Mouse (Mus musculus) kidney, adult 8-10 months (tissue): Measurements from ENCODE around the gene Fmo2.

ENCODE experiments used
- DNase-seq, 2 experiments: peaks; one replicate each; pipeline ENCODE4 v3.0.0; 2022

Fmo2 gene

DNA sequence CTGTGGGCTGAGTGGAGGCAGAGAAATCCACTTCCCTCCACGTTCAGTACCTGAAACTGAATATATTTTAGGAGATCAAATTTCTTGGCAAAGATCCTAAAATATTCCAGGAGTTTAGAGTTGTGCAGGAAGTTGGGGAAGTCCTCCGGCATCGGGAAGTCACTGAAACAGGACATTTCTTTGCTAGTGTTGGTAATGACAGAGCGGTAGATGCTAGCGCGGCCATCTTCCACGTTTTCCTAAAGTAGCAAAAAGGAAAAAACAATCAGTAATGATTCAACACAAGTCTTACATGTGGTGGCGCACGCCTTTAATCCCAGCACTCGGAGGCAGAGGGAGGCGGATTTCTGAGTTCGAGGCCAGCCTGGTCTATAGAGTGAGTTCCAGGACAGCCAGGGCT is 9.9 kb downstream of the Fmo2 start:
- no peak for DNase-seq

DNA sequence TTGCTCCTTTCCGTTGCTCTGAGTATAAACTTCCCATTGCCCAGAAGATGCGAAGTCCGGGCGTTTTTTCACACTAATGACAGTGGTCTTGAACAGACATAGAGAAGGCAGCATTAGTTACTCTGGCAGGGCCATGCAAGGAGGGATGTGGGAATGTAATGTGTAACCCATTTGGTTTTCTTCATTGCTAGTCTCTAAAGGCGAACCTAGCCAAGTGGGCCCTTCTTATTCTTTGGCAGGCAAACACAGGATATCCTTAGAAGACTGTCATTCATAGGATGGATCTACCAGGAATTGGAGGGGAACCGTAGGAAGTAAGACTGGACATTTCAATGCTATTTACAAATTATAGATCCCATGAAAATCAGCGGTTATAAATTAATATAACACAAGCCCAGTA is 10.9 kb downstream of the Fmo2 start:
- no peak for DNase-seq

- DNase-seq: no peak
Observed at GRCm38 (mm10) chr1:162886138-162886816, 12.2 kb downstream of the Fmo2 start.

GRCm38 (mm10) chr1:162882681-162883080 is 15.8 kb downstream of the Fmo2 start:
- DNase-seq: no peak

DNA sequence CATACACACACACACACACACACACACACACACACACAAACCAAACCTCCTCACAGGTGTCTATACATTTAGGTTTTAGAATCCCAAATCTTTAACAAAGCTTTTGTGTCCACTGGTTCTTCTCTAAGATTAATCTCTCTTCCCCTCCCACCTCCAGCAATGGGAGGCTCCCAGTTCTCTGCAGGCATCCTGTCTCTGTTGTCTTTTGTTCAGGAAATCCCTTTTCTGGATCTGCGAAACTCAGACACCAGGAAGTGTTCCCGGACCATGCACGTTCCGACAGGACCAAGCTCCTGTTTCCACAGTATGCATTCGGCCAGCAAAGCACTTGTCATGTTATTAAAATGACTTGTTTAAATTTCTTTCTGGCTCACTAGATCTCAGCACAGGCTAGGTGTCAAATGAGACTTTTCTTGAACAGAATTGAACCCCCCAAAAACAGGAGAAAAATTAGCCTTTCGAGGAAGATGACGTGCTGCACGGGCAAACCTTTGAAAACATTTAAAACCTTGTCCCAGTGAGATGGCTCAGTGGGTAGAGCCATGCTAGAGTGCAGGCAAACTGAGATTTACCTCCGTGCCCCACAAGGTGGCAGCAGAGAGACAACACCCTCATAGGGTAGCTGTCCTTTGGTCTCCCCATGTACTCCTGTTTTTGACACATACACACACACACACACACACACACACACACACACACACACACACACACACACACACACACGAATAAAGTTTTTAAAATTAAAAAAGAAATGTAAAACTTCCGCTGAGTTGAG is 18.7 kb downstream of the Fmo2 start:
- peak in 1 of 2 experiments; percentile 84 for DNase-seq

- DNase-seq: no peak
Observed at GRCm38 (mm10) chr1:162875091-162875490, 23.4 kb downstream of the Fmo2 start.

GRCm38 (mm10) chr1:162871701-162872311 is 26.7 kb downstream of the Fmo2 start:
- DNase-seq: peak; percentile 63 to 69

DNA sequence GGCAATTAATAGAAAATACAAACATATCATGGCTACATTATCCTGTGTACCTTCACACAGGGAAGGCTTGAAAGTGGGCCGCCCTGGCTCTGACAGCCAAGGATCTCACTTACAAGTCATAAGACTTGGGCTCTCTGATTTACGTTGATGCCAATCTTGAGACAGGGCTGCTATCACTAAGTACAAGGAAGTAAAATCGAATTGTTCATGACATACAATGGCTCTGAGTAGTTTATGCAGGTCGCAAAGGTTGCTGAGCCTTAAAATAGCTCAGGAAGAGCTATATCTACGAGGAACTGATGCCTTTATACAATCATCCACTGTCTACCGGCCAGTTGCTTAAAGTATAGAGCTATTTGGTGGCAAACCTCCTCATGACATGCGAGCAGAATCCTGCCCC is 27.5 kb downstream of the Fmo2 start:
- no peak for DNase-seq

DNA sequence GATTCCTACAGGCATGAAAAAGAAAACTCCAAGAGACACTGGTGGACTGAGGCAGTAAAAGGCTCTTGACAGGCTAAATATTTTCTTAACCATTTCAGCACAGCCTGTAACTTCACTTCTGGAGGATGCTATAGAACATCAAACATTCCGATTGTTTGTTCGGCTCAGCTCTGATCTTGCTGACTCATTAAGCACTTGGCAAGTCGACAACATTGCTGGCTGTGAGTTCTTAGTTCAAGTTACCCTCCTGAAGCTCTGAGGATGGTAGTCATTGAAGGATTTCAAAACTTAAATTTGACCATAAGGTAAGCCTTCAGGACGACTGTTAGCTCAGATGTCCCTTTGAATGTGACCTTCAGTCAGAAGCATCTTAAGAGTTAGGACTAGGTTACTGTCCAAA is 31.1 kb downstream of the Fmo2 start:
- DNase-seq: no peak

DNA sequence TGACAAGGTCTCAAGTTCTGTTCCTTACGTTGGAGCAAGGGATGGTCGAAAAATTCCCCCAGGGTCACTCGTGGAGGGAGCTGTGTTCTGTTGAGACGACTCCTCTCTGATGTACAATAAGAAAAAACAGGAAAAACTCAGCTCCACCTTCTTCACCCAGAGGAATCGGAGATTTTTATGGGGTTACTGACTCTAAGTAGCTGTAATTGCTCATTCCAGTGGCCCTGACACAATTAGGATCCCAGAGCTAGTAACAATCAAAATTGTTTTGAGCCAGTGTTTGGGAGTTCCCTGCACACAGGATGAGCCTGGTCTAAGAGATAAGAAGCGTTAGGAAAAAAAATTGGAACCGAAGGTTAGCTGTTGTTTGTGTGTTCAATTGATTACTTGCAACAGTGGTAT is 32.2 kb downstream of the Fmo2 start, which contains the start of gene Fmo1:
TSS of gene Fmo1 (minus strand) at position 331 of the 402 bp plus-strand sequence.
- DNase-seq: no peak

DNA sequence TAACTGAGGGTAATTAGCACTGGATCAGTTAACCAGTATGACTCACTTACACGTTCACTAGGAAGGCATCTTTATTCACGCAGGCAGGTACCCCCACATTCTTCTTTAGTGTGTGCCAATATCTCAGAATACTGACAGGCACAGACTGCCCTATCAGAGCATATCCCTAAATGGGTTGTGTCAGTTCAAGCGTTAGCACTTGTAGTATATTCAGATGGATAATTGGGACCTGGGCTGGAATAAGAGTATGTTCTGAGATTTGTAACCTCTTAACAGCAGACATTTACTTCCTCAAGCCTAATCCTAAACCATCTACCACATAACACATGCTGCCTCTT is 33.1 kb downstream of the Fmo2 start:
- DNase-seq: no peak

GRCm38 (mm10) chr1:162864816-162865492 is 33.6 kb downstream of the Fmo2 start:
- DNase-seq: no peak

- no peak for DNase-seq
Observed at GRCm38 (mm10) chr1:162864279-162864678, 34.2 kb downstream of the Fmo2 start.

DNA sequence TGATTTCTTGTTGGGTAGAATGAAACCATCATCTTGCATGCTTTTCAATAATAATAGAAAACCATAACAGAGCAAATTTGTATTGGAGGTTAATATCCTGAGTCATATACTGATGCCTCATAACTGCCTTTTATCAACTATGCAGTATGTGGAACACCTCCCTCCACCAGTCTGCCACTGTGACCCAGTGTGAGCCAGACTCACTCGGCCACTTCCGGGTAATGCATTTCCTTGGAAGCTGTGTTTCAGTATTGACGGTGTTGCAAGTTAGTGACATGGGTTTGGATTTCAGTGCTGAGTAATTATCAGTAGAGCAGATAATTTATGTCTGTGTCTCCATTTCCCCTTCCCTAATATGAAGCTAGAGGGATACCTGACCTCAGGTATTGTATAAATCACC is 34.9 kb downstream of the Fmo2 start:
- DNase-seq: no peak

DNA sequence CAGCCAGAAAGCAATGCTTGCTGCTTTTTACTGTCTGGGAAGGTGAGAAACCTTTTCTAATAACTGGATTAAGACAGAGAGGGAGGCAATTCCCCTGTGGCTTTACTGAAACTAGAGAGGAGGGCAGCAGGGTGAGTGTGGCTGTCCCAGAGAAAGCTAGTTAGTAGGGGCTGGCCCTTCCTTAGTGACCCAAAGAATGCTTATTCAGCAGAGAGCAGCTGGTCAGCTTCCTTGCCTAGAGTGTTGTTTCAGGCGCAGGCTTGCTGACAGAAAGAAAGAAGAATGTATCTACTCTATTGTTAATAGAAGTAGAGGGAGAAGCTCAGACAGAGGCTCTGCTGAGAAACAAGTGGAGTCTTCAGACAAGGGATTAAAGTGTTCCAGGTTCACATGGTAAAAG is 36.2 kb downstream of the Fmo2 start:
- DNase-seq: no peak

DNA sequence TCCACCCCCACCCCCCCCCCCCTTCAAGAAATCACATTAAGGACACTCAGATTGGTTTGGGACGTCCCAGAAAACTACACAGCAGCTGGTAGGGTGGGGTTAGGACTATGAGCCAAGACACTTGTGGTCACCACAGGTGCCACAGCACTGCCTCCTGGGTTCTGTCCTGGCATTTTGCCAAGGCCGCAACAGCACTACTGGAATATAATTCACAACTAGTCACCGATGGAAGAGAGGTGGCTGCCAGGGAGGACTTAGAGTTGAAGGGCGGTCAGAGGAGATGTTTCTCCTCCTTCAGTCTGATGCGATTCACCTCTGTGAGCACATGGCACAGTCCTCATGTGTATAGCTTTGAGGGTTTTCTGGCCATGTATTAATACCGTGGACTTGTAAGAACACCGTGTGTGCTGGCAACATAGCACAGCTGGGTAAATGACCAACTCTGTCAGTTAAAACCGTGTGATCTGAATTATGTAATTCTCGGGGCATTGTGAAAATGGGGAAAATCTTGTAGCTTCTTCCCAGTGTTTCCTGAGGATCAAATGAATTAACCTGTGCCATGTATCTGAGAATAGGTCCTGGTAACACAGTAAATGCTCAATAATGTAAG is 38.4 kb downstream of the Fmo2 start:
- DNase-seq: peak; percentile 66 to 68

DNA sequence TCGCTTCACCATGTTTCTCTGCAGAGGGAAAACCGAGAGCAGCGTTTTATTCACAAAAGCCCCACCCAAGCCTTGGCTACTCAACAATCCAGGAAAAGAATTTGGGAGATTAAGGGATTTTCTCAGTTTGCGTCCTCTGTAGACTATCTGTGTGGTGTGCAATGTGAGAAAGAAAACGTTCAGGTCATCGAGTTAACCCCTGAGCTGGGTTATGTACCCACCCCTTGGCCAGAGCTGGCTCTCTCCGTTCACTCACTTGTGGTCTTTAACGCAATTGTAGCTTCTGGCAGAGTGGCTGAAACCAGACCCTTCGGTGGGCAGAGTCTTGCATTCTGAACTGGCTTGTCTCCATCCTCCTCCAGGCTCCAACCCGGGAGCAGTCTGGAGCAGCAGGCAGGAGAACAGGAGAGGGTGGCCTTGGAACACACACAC is 39.0 kb downstream of the Fmo2 start:
- peak; percentile 46 to 52 for DNase-seq

GRCm38 (mm10) chr1:162858748-162859130 is 39.8 kb downstream of the Fmo2 start:
- DNase-seq: peak; percentile 53 to 65

GRCm38 (mm10) chr1:162857766-162858747 is 40.5 kb downstream of the Fmo2 start:
- peak; percentile 69 to 81 for DNase-seq

- DNase-seq: peak; percentile 48 to 76
Observed at GRCm38 (mm10) chr1:162853812-162854482, 44.6 kb downstream of the Fmo2 start.

DNA sequence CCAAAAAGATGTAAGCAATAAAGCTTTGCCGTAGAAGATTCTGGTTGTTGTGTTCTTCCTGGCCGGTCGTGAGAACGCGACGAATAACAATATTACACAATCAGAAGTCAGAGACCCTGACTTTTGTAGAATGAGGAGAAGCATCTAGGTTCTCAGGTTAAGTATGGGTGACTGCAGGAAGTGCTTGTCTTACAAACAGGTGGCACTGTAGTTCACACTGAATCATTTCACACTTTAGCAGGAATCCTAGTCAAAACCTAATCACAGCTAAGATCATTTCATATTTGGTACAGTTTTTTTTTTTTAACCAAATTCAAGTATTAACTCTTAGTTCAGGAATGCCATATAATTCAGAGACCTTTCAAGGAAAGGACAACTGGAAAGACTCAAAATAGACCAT is 51.0 kb downstream of the Fmo2 start:
- DNase-seq: no peak
